Mouse (Mus musculus) midbrain, postnatal 0 days (tissue): ENCODE measurements around the gene Olfr824. TPM values are rescaled to one million over a fixed set of nuclear protein-coding genes. Genes with fewer than 3 reads are reported as not detected.
"Not testable (repeated sequence)": the region's sequence is repeated elsewhere in the genome, so short reads cannot be mapped to it uniquely, and the experiment has no call there.

ENCODE experiments used
- ATAC-seq: fragments of 200-750 bp; cut with Nextera tagmentation; 2 replicates; pipeline ENCODE4 v1.8.0; 2017; ENCODE audit warnings: moderate number of reproducible peaks, mild to moderate bottlenecking, moderate TSS enrichment, moderate library complexity; ENCODE audit not compliant: low FRiP score
- DNase-seq: peaks from one replicate; pipeline ENCODE4 v3.0.0-alpha.2; 2015; ENCODE audit warnings: low spot score
- H3K27ac ChIP-seq: fragments of 300-500 bp; sonication (generic); 2 replicates; pipeline ENCODE4 v1.5.1; 2014; ENCODE audit warnings: low read depth, mild to moderate bottlenecking, low read length, mixed read lengths
- H3K27me3 ChIP-seq: fragments of 300-500 bp; sonication (generic); 2 replicates; pipeline ENCODE4 v1.6.1; 2014; ENCODE audit warnings: low read length, control low read depth, mixed read lengths; ENCODE audit not compliant: insufficient read depth
- H3K36me3 ChIP-seq: fragments of 300-500 bp; sonication (generic); 2 replicates; pipeline ENCODE4 v1.6.1; 2014; ENCODE audit warnings: low read length, control low read depth, mixed read lengths; ENCODE audit not compliant: insufficient read depth
- H3K4me1 ChIP-seq: fragments of 300-500 bp; sonication (generic); 2 replicates; pipeline ENCODE4 v1.6.1; 2014; ENCODE audit warnings: mild to moderate bottlenecking, control low read depth, antibody characterized with exemption, low read length, mixed read lengths; ENCODE audit not compliant: insufficient read depth
- H3K4me2 ChIP-seq: fragments of 300-500 bp; sonication (generic); 2 replicates; pipeline ENCODE4 v1.6.1; 2014; ENCODE audit warnings: low read depth, mild to moderate bottlenecking, low read length, mixed read lengths; ENCODE audit not compliant: poor library complexity, severe bottlenecking
- H3K4me3 ChIP-seq: fragments of 300-500 bp; sonication (generic); 2 replicates; pipeline ENCODE4 v1.5.1; 2014; ENCODE audit warnings: low read depth, mild to moderate bottlenecking, low read length, moderate library complexity
- H3K9ac ChIP-seq: fragments of 300-500 bp; sonication (generic); replicated peaks from 2 replicates; pipeline ENCODE4 v1.6.1; 2014; ENCODE audit warnings: mild to moderate bottlenecking, low read length, moderate library complexity, mixed read lengths; ENCODE audit not compliant: poor library complexity, severe bottlenecking
- H3K9me3 ChIP-seq: fragments of 300-500 bp; sonication (generic); 2 replicates; pipeline ENCODE4 v1.6.1; 2016; ENCODE audit warnings: low read length, control low read depth
- CTCF ChIP-seq: IDR thresholded peaks from 2 replicates; pipeline ENCODE4 v1.5.1; 2016; ENCODE audit warnings: antibody characterized with exemption, mild to moderate bottlenecking
- WGBS: fragments of 180-500 bp; shearing (Covaris S2); extraction: QIAGEN DNeasy Blood & Tissue Kit; methylation state at CpG from one replicate; pipeline ENCODE4 v1.1.7; 2014; 5-methylcytosine and 5-hydroxymethylcytosine counted together
- polyA plus RNA-seq: library from polyadenylated mRNA; unstranded; fragments of >200 nt; fragmentation: Nextera tagmentation; extraction: Ambion mirVana; gene quantifications from 2 replicates; pipeline ENCODE4 v1.2.1, GENCODE M21; 2015
- total RNA-seq: library from RNA; depleted of rRNA; stranded (reverse); fragments of >200 nt; gene quantifications from 2 replicates; pipeline ENCODE4 v1.2.3, GENCODE M21; 2014; rRNA removed

The Olfr824 gene
- total RNA-seq (not detected in 2 replicates), polyA plus RNA-seq (not detected in 2 replicates)

DNA sequence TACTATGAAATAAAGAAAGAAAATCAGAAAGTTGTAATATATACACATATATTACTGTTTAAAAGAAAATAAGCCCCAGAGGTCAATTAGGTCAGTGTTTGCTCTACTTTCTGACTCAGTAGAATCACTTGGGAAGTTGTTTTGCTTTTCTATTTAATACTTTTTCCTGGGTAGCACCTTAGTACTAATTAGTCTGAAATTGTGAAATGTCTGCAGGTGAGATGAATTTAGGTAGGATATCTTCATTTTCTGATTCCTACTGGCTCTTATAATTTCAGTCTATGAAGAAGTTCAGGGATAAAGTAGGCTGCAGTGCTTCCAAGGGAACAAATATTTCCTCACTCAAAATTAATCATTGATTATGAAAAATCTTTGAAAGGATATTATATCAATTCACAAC, at the start of gene Olfr824:
Olfr824 (minus strand) TSS at position 101 of the 400 bp plus-strand sequence.
- H3K4me3 ChIP-seq, DNase-seq, H3K36me3 ChIP-seq, H3K27ac ChIP-seq, H3K4me1 ChIP-seq, H3K9me3 ChIP-seq, H3K4me2 ChIP-seq, H3K9ac ChIP-seq, H3K27me3 ChIP-seq, ATAC-seq: not testable (repeated sequence)

DNA sequence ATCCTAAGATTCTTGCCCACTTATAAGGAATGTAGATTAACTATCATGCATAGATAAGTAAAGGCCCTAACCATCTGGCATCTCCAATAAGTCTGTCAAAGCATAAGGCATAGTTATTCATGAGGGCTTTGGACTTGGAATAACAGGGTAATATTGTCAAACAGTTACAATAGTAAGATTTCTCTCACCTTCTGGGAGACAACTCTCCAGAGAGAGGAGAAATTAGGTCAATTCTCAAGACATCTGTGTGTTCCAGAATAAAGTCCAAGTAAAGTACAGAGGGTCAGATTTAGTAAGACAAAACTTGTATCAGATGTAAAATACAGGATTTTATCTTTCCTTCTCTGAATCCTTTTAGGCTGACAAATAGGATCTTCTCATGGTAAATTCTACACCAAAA, 36.9 kb upstream of the Olfr824 start, which contains the start of gene Olfr825:
Olfr825 (minus strand) TSS at position 101 of the 400 bp plus-strand sequence.
- DNase-seq, result no peak
- no peaks in the 10 kb centered on the region for H3K4me1 ChIP-seq
- no peak within 1 kb of the TSS for H3K27ac ChIP-seq
- no peak within 1 kb of the TSS for H3K4me2 ChIP-seq
- no peak within 1 kb of the TSS for H3K9ac ChIP-seq
- no peaks in the 10 kb centered on the region for H3K27me3 ChIP-seq
- no peak for TF ChIP-seq CTCF
- H3K9me3 ChIP-seq, result no peaks in the 10 kb centered on the region
- ATAC-seq, result no peak
- no peak within 1 kb of the TSS for H3K4me3 ChIP-seq
- H3K36me3 ChIP-seq, result no peaks in the 10 kb centered on the region

DNA sequence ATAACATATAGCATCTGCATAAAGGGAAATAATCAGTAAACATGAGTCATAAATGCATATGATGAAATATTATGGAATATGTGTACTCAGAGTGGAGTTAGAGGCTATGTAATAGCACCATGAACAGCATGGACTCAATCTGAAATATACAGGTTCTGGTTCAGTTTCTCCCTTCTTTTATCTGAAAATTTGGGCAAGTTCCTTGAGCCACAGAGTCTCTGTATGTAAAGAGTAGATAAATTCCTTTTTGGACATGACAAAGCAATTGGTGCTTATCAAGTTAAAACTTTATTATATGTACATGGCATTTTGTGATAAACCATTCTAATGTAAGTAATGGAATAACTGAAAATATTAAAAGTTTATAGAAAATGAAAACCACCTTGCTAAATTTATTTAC, 35.4 kb upstream of the Olfr824 start:
- Histone ChIP-seq H3K4me1 (no peaks in the 10 kb centered on the region), H3K9me3 (no peaks in the 10 kb centered on the region), H3K4me2 (no peak overlapping the region), H3K27ac (no peak overlapping the region), H3K9ac (no peak overlapping the region), H3K27me3 (no peaks in the 10 kb centered on the region), H3K4me3 (no peak overlapping the region), H3K36me3 (no peaks in the 10 kb centered on the region)
- DNase-seq, result no peak
- ATAC-seq, result no peak
- TF ChIP-seq CTCF, result no peak

- Histone ChIP-seq H3K9me3 (no peaks in the 10 kb centered on the region), H3K27ac (no peak overlapping the region), H3K4me1 (no peaks in the 10 kb centered on the region), H3K27me3 (no peaks in the 10 kb centered on the region), H3K4me2 (no peak overlapping the region), H3K36me3 (no peaks in the 10 kb centered on the region), H3K9ac (no peak overlapping the region), H3K4me3 (no peak overlapping the region)
- no peak for ATAC-seq
- TF ChIP-seq CTCF, result no peak
- 85% methylated on average over 5 of the region's 5 CpGs for WGBS
- no peak for DNase-seq
These were observed 14.3 kb upstream of the Olfr824 start for GRCm38 (mm10) chr10:130144121-130144520.

GRCm38 (mm10) chr10:130142481-130142880, 12.7 kb upstream of the Olfr824 start:
- not testable (repeated sequence) for H3K27me3 ChIP-seq, ATAC-seq, H3K36me3 ChIP-seq, H3K9ac ChIP-seq, H3K4me3 ChIP-seq, H3K4me1 ChIP-seq, H3K27ac ChIP-seq, H3K4me2 ChIP-seq, DNase-seq, H3K9me3 ChIP-seq
- WGBS, result 90% methylated on average over 5 of the region's 5 CpGs

DNA sequence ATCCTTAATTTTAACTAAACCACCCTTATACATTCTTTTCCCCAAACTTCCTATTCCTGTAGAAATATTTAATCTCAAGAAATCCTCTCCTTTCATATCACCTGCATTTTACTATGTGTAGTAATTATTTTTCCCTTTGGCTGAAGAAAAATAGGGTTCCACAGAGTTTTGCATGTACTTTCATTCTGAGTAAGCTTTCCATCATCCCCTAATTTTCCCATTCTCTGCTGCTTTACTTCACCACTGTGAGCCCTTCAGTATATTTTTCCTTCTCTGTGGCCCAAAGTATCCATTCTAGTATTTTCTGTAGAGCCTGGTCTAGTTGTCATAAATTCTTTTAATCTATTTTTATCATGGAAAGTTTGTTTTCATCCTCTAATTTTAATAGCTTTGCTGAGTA, 5.0 kb upstream of the Olfr824 start:
- H3K9ac ChIP-seq, result no peak overlapping the region

DNA sequence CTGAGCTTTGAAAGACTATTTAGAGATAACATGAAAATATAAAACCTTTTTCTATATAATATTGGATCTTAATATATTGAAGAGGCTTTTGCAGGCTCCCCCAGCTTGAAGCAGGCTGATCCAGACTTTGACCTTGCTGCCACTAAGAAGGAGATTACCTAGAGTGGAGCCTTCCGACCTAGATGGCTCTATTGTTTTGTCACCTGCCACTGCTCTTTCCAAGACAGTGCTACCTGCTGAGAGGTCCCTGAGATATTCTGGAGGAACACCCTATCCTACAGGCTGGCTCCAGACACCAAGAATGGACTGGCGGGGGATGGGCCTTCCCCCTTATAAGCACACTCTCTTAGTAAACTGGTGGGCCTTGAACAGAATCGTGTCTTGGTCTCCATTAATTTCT, 13.8 kb downstream of the Olfr824 start:
- not testable (repeated sequence) for H3K27ac ChIP-seq, H3K4me1 ChIP-seq, ATAC-seq, DNase-seq, H3K4me3 ChIP-seq, H3K27me3 ChIP-seq, H3K36me3 ChIP-seq, H3K9me3 ChIP-seq, H3K9ac ChIP-seq, H3K4me2 ChIP-seq
- WGBS, result 56% methylated on average over 3 of the region's 3 CpGs

More for the DNA sequence above, 5.0 kb upstream of the Olfr824 start:
- Histone ChIP-seq H3K9me3 (no peaks in the 10 kb centered on the region), H3K4me3 (no peak overlapping the region), H3K4me2 (no peak overlapping the region), H3K27ac (no peak overlapping the region), H3K36me3 (no peaks in the 10 kb centered on the region), H3K27me3 (no peaks in the 10 kb centered on the region), H3K4me1 (no peaks in the 10 kb centered on the region)
- DNase-seq, result no peak
- TF ChIP-seq CTCF, result no peak
- ATAC-seq, result no peak

- WGBS, result 87% methylated on average over 1 of the region's 1 CpGs
- H3K36me3 ChIP-seq, H3K9ac ChIP-seq, DNase-seq, H3K27me3 ChIP-seq, H3K4me2 ChIP-seq, H3K4me1 ChIP-seq, H3K9me3 ChIP-seq, H3K4me3 ChIP-seq, ATAC-seq, H3K27ac ChIP-seq: not testable (repeated sequence)
These were observed 14.5 kb downstream of the Olfr824 start, which contains the start of gene Olfr823 for GRCm38 (mm10) chr10:130115283-130115682. Olfr823 (minus strand) TSS chr10:130115383.
